Comparison of ENCODE assay signal across 22 mouse cellular contexts in genomic region chr7:90116100-90116499, GRCm38 (mm10). TPM values are rescaled to one million over a fixed set of nuclear protein-coding genes. Genes with fewer than 3 reads are reported as not detected.
DNase-seq lines count a peak whose midpoint lies in the region; ATAC-seq and TF ChIP-seq lines count a peak whose summit lies in the region.
"Had no signal": no experiment of that assay in that cellular context is flagged by ENCODE, and none has a peak within 500 bp of the region (broad histone marks: within the 10 kb centered on the region; RNA-seq: fewer than 3 reads in every experiment).

No protein-coding gene starts in this region.

- H3K79me2 ChIP-seq in heart, adult 2 months (replicated peaks; ENCODE audit: control insufficient read depth, insufficient read depth, low read length): no peaks in the 10 kb centered on the region
- H3K79me2 ChIP-seq in CH12.LX (replicated peaks; ENCODE audit: control insufficient read depth, extremely low read depth, insufficient read depth, poor library complexity, severe bottlenecking): no peaks in the 10 kb centered on the region

- no peaks in the 10 kb centered on the region for H3K36me3 ChIP-seq in heart, adult 2 months (ENCODE audit: control insufficient read depth, insufficient read depth, low read length)
- H3K36me3 ChIP-seq in CH12.LX (replicated peaks in 1 of 2; ENCODE audit: control insufficient read depth in 1 of 2, insufficient read depth in 1 of 2, low read length in 1 of 2) (no peaks in the 10 kb centered on the region), ES-E14 (ENCODE audit: control insufficient read depth, insufficient read depth, low read length, poor library complexity, severe bottlenecking) (no peaks in the 10 kb centered on the region)
- H3K36me3 ChIP-seq: G1E had no signal

- intact Hi-C loops in heart, adult 2 months (cut with DNase I): no loop called here

- ATAC-seq in frontal cortex, adult (ENCODE audit: low TSS enrichment): no peak
- ATAC-seq: activated CD4-positive, CD25-positive, alpha-beta regulatory T cell, adult 4 months; CD4-positive, CD25-positive, alpha-beta regulatory T cell, adult 4 months; Patski had no signal

- H3K9ac ChIP-seq in heart, adult 2 months (ENCODE audit: low read depth, low read length): no peak overlapping the region
- H3K9ac ChIP-seq in CH12.LX (ENCODE audit: insufficient read depth, low read depth) (no peak overlapping the region), ES-E14 (ENCODE audit: insufficient read depth, low read depth, low read length, poor library complexity, severe bottlenecking) (no peak overlapping the region)

- in situ Hi-C loops in CH12.LX (cut with MboI; ENCODE audit: low pct_ligation_motif_present, low pct_unique_long_range_greater_than_20kb, low sequenced_read_pairs) (no loop called here), ES-E14 (cut with MboI; ENCODE audit: low sequenced_read_pairs in 2 of 2, unreplicated experiment in 2 of 2) (no loop called here)

- H3K4me2 ChIP-seq in CH12.LX (ENCODE audit: insufficient read depth, low read depth, poor library complexity, severe bottlenecking): no peak overlapping the region

- no peak for TF ChIP-seq POLR2A in heart, adult 2 months (IDR thresholded peaks at IDR 0.05; ENCODE audit: insufficient read depth, low read depth, low read length)
- no peak for TF ChIP-seq POLR2A in CH12.LX (IDR thresholded peaks at IDR 0.05; ENCODE audit: low read depth, low read length)

- H3K27ac ChIP-seq in heart, adult 2 months: no peak overlapping the region
- H3K27ac ChIP-seq in CH12.LX (ENCODE audit: insufficient read depth, low read depth) (no peak overlapping the region), ES-E14 (ENCODE audit: insufficient read depth, low read depth, low read length, poor library complexity, severe bottlenecking) (no peak overlapping the region)

- TF ChIP-seq RAD21 in CH12.LX (IDR thresholded peaks at IDR 0.05; ENCODE audit: low read depth, low read length): no peak

- H3K4me1 ChIP-seq in heart, adult 2 months (ENCODE audit: control insufficient read depth, insufficient read depth, low read length): no peaks in the 10 kb centered on the region
- H3K4me1 ChIP-seq in CH12.LX (ENCODE audit: control insufficient read depth in 1 of 2, insufficient read depth in 2 of 2) (no peaks in the 10 kb centered on the region), ES-E14 (ENCODE audit: control insufficient read depth in 2 of 2, insufficient read depth in 2 of 2, low read length in 2 of 2, poor library complexity in 1 of 2) (peaks cover 1 to 2% of the 10 kb centered on the region in 2 experiments; a peak in 1 of 4 replicates)

- 94% methylated on average over 2 of the region's 2 CpGs for WGBS in heart, adult 2 months

- H3K9me3 ChIP-seq in CH12.LX (replicated peaks; ENCODE audit: low read length) (peaks cover 2% of the 10 kb centered on the region), ES-E14 (ENCODE audit: control insufficient read depth, insufficient read depth, low read depth, low read length) (no peaks in the 10 kb centered on the region)
- H3K9me3 ChIP-seq: G1E had no signal

- DNase-seq in heart, adult 11 months: peak; percentile 55
- no peak for DNase-seq in heart, adult 2 months
- DNase-seq in CH12.LX (ENCODE audit: extremely low read depth): no peak
- DNase-seq in ES-E14 (ENCODE audit: low read depth, low spot score): no peak
- no peak for DNase-seq in thymus, postnatal 4 days
- DNase-seq: adrenal gland, adult 2 months; adrenal gland, adult 8-10 months; adrenal gland, postnatal 10 days; adrenal gland, postnatal 14 days; adrenal gland, postnatal 25 days; adrenal gland, postnatal 36 days; B cell, adult 2 months; cerebellum, adult 11 months; cerebellum, adult 11-12 months; cerebellum, adult 18-20 months; cerebellum, adult 2 months; cerebellum, adult 8-10 months had no signal

- dilution Hi-C loops in CH12.LX (cut with MboI; ENCODE audit: extremely low pct_ligation_motif_present, extremely low pct_unique_long_range_greater_than_20kb, low sequenced_read_pairs): no loop called here

- H3K27me3 ChIP-seq in heart, adult 2 months (ENCODE audit: control insufficient read depth, insufficient read depth, low read length): no peaks in the 10 kb centered on the region
- no peaks in the 10 kb centered on the region for H3K27me3 ChIP-seq in CH12.LX (replicated peaks)
- H3K27me3 ChIP-seq: Patski had no signal

- H3K4me3 ChIP-seq in heart, adult 2 months: no peak overlapping the region
- no peak overlapping the region for H3K4me3 ChIP-seq in CH12.LX (replicated peaks in 1 of 3; ENCODE audit: low read depth in 2 of 3, low read length in 2 of 3, poor library complexity in 1 of 3)
- no peak overlapping the region for H3K4me3 ChIP-seq in ES-E14 (ENCODE audit: insufficient read depth in 1 of 2, low read depth in 1 of 2, low read length in 2 of 2, poor library complexity in 1 of 2, severe bottlenecking in 1 of 2)

- TF ChIP-seq CTCF in heart, adult 2 months (IDR thresholded peaks at IDR 0.05): no peak
- no peak for TF ChIP-seq CTCF in CH12.LX (conservative IDR thresholded peaks at IDR 0.05 in 1 of 2, IDR thresholded peaks at IDR 0.05 in 1 of 2; ENCODE audit: low read depth in 2 of 2, low read length in 2 of 2)

- TF ChIP-seq EP300 in heart, adult 2 months (IDR thresholded peaks at IDR 0.05; ENCODE audit: insufficient read depth, low read depth, low read length): no peak
- TF ChIP-seq EP300 in CH12.LX (IDR thresholded peaks at IDR 0.05; ENCODE audit: low read length): no peak

TF ChIP-seq in CH12.LX, 34 proteins besides CTCF, POLR2A, EP300 and RAD21:
- TF ChIP-seq ZNF384 (IDR thresholded peaks at IDR 0.05; ENCODE audit: low read depth, low read length): peak; percentile 53; the same call in 1 of the 2 replicates
- no peak for TF ChIP-seq SIN3A (IDR thresholded peaks at IDR 0.05; ENCODE audit: low read length)

TF ChIP-seq in ES-E14, 5 proteins besides CTCF, POLR2A, EP300 and RAD21:
- TF ChIP-seq HCFC1 (IDR thresholded peaks at IDR 0.05; ENCODE audit: borderline replicate concordance, insufficient read depth, low read length) (no peak), MAFK (IDR thresholded peaks at IDR 0.05; ENCODE audit: insufficient read depth, low read depth, low read length) (no peak), ZC3H11A (IDR thresholded peaks at IDR 0.05; ENCODE audit: borderline replicate concordance, low read depth, low read length) (no peak), ZNF384 (IDR thresholded peaks at IDR 0.05; ENCODE audit: low read depth, low read length) (peak; percentile 60; the same call in 1 of the 2 replicates), CHD2 (IDR thresholded peaks at IDR 0.05; ENCODE audit: low read depth, low read length) (no peak)

RNA-seq across cellular contexts. Expression of gene Picalm, which starts 13.9 kb away (rescaled TPM):
- total RNA-seq in heart, adult 2 months (2021): 100 to 1,000 TPM in 1 of 2 experiments, 10 to 100 TPM in 1; 99.4 to 128 TPM
- polyA plus RNA-seq in heart, adult 2 months (2012; rRNA removed): 60.1 and 107 TPM in 2 replicates
- total RNA-seq in CH12.LX (2012; rRNA removed): 26.1 and 27.6 TPM in 2 replicates
- total RNA-seq in CH12.LX (2014; rRNA removed): 94.3 and 101 TPM in 2 replicates
- 53.2 and 53.4 TPM in 2 replicates for polyA plus RNA-seq in CH12.LX (2012; ENCODE audit: insufficient read length, low read depth)
- total RNA-seq in ES-E14 (2012; rRNA removed): 86.2 and 125 TPM in 2 replicates
